Mouse (Mus musculus) heart, postnatal 0 days (tissue): ENCODE results near the gene Itprip.

Experiments
- CTCF ChIP-seq: IDR thresholded peaks from 2 replicates; pipeline ENCODE4 v1.5.1; 2016; ENCODE audit warnings: antibody characterized with exemption, control low read depth, low read depth
- EP300 ChIP-seq: IDR thresholded peaks from 2 replicates; pipeline ENCODE4 v1.6.1; 2016; ENCODE audit warnings: antibody characterized with exemption, low read depth

GRCm38 (mm10) chr19:47870102-47870666, 48.9 kb downstream of the Itprip start:
- TF ChIP-seq CTCF (no peak), EP300 (no peak)
